Mouse (Mus musculus): ENCODE measurements around the gene Zc3h6. TPM values are rescaled to one million over a fixed set of nuclear protein-coding genes. Genes with fewer than 3 reads are reported as not detected.

Zc3h6 gene
- 1.8 and 2.4 TPM in 2 replicates for total RNA-seq (2023)

GRCm38 (mm10) chr2:128966641-128967580, at the start of gene Zc3h6:
Gene Zc3h6, plus strand, starts transcription at chr2:128967402.

GRCm38 (mm10) chr2:128943538-128944528, 23.4 kb upstream of the Zc3h6 start, which contains the start of gene Zc3h8:
Gene Zc3h8, minus strand, starts transcription at chr2:128944077.

GRCm38 (mm10) chr2:128967661-128968441, 649 bp downstream of the Zc3h6 start, which contains the start of gene Gm10762:
Gene Gm10762, minus strand, starts transcription at chr2:128967725.

GRCm38 (mm10) chr2:129047811-129048210, 80.6 kb downstream of the Zc3h6 start, which contains the start of gene Vinac1:
Gene Vinac1, minus strand, starts transcription at chr2:129048172.

GRCm38 (mm10) chr2:129065437-129066282, 98.5 kb downstream of the Zc3h6 start, which contains the start of gene Ttl:
Gene Ttl, plus strand, starts transcription at chr2:129065942.

Other genes starting within 250 kb of the Zc3h6 start
- 23.0 and 37.7 TPM in 2 replicates for gene Tmem87b, start 149.3 kb upstream of the Zc3h6 start, total RNA-seq (2023)
- gene Fbln7, start 104.4 kb upstream of the Zc3h6 start, total RNA-seq (2023), result not detected in 2 replicates
- 0.79 and 1.2 TPM in 2 replicates for gene Zc3h8, start 23.3 kb upstream of the Zc3h6 start, total RNA-seq (2023)
- gene Gm10762, start 323 bp downstream of the Zc3h6 start, total RNA-seq (2023), result 1.4 and 1.7 TPM in 2 replicates
- gene Vinac1, start 80.8 kb downstream of the Zc3h6 start, total RNA-seq (2023), result not detected in 2 replicates
- gene Ttl, start 98.5 kb downstream of the Zc3h6 start, total RNA-seq (2023), result 1.6 and 1.9 TPM in 2 replicates
- 5.6 and 8.3 TPM in 2 replicates for gene Polr1b, start 133.6 kb downstream of the Zc3h6 start, total RNA-seq (2023)
- gene Chchd5, start 162.3 kb downstream of the Zc3h6 start, total RNA-seq (2023), result 6.8 and 7.1 TPM in 2 replicates
- 171 and 183 TPM in 2 replicates for gene Slc20a1, start 231.4 kb downstream of the Zc3h6 start, total RNA-seq (2023)